Mouse (Mus musculus): ENCODE measurements around the gene Rasal2. TPM values are rescaled to one million over a fixed set of nuclear protein-coding genes. Genes with fewer than 3 reads are reported as not detected.

Rasal2 gene
- total RNA-seq, 2 experiments from 2014 or later: 13.5 to 14.3 TPM

DNA sequence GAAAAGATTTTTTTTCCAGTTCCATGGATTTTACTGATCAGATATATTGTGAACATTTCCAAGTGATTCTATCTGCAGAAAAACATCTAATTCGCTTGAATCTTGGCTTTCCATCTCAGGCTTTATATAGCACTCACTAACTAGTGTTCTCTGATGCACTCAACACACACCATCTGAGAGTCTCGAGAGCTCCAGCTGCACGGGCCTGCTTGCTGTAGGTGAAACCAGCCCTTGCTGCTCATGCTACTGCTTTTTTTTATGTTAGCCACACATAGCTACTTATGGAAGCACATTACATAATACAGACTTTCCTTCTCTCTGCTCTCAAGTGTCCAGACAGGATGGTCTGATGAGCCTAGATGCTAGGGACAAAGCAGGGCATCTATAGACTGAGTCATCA is 229.4 kb downstream of the Rasal2 start:
- intact Hi-C loops (cut with DNase I; ENCODE audit: low total_unique reads): no loop called here
- DNase-seq: no peak

DNA sequence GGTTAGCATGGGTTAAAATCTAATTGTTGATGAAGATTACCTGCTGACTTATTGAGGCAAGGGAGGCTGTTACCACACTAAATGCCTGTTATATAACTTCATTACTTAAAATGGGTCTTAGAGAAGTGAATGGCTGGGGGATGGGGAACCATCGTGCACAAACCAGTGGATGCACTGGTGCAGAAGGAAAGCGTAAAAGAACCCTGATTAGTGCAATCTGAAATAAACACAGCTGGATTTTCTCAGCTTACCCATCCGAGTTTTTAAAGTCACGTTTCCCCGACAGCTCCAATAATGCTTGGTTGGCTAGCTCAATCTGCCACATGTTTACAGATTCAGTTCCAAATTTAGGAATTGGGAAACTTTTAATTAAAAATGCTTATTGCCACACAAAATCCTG is 230.0 kb downstream of the Rasal2 start:
- intact Hi-C loops (cut with DNase I; ENCODE audit: low total_unique reads): no loop called here
- no peak for DNase-seq

DNA sequence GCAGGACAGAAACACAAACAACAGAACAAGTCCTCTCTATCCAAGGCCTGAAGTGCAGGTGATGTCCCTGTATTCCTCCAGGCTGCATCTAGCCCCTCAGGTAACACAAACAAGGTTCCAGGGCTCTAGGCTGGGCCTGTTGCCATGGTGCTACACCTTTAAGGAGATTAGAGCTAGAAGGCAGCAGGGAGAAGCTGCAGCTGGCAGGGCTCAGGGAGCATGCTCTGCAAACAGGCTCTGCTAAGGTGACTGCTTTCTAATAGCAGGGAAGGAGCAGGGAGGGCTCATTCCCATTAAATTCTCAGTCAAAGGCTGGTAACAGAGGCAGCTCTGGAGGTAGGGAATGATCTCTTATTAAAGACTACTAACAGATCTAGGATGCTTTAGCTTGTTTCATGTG is 231.3 kb downstream of the Rasal2 start:
- no peak for DNase-seq
- intact Hi-C loops (cut with DNase I; ENCODE audit: low total_unique reads): no loop called here

DNA sequence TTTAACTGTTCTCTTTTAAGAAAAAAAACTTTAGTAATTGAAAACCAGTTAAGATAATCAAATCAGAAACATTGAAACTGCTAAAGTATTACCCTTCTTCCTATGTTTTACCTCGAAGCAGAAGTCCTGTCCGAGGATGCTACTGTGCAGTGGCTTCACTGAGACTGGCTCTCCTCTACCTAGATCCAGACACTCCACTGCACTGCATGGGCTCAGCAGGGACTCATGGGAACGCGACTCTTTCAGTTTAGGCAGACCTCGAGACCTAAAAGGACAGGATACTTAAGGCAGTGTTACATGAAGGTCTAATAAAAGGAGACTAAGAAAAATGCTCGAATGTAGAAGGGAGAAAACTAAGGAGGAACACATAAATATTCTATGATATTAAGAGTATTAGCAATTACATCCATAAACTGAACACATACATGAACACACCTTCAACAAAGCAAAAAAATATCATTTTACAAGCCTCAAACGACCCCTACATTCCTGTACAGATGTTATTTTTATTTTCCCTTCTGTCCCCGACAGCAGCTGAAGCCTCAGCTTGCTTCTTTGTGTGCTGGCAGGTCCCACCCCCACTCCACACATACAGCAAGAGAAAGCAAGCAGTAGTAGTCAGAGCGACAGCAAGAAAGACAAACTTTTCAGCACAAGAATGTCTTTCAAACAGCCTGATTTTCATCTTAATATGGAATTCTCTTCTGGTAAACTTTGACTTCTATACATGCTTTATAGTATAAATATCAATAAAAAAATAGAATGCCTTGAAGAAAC is 233.2 kb downstream of the Rasal2 start:
- DNase-seq: no peak
- intact Hi-C loops (cut with DNase I; ENCODE audit: low total_unique reads): no loop called here

DNA sequence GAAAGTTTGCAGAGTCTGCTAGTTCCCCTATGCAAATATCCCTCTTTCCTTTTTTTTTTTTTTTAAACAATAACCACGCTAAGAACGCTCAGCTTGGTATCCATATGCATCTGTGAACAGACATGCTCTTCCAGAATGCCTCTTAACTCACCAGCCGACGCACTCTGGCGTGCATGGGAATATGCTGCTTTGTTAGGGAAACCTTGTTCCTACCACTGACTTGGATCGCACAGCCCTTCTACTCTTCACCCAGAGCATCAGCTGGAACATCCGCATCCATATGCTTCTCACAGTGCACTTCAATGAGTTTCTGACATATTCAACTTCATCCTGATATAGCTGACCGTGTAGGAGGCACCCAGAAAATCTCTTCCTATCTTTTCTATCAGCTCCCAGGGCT is 243.1 kb downstream of the Rasal2 start:
- DNase-seq: no peak
- intact Hi-C loops (cut with DNase I; ENCODE audit: low total_unique reads): no loop called here

DNA sequence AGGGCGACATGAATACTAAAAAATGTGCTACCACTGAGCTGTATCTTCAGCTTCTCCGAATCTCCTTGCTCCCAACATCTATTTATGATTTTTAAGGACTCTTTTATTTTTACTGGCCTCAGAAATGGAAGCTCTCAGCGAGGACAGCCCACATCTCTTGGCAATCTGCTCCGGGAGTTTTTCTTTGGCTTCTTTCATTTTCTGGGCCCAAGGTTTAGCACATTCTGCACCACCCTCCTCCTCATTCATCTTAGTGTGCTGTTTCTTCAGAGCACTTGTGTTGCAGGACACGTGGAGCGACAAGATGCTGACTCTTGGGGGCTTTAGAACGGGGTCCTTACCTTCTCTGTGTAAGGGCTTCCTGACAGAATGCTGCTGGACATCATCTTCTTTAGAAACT is 243.5 kb downstream of the Rasal2 start:
- intact Hi-C loops (cut with DNase I; ENCODE audit: low total_unique reads): no loop called here
- DNase-seq: no peak

DNA sequence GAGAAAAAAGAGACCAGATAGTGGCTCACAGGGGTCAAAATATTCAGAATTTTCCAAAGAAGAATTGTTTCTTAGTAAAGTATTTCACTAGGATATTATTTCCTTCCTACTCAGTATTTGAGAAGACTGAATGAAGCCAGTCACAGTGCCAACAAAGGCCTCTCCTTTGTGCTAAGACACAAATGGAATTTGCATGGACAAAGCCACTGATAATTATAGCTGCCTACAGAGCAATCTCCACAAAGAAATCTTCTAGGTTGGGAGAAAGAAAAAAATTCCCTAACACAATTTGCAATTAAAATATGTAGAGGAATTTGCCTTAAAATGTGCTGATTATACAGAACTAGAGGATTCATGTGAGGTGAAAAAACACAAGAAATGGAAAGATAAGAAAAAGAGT is 258.6 kb downstream of the Rasal2 start:
- DNase-seq: no peak
- intact Hi-C loops (cut with DNase I; ENCODE audit: low total_unique reads): no loop called here

DNA sequence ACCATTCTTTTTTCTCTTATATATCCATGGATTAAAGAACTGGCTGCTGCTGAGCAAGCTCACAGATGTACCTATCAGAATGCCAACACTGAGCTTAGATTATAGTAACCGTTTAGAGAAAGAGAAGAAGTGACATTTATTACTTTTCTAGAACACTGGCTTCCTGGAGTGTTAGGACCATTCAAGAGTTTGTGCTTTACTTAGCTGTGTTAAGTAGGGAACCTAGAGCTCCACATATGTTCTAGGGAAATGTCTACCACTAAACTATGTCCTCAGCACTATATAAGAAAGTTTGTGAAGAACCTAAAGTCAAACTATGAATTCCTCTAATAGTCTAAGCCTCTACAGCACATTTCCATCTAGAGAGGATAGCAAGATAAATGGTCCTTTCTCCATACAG is 262.3 kb downstream of the Rasal2 start:
- intact Hi-C loops (cut with DNase I; ENCODE audit: low total_unique reads): no loop called here
- no peak for DNase-seq

DNA sequence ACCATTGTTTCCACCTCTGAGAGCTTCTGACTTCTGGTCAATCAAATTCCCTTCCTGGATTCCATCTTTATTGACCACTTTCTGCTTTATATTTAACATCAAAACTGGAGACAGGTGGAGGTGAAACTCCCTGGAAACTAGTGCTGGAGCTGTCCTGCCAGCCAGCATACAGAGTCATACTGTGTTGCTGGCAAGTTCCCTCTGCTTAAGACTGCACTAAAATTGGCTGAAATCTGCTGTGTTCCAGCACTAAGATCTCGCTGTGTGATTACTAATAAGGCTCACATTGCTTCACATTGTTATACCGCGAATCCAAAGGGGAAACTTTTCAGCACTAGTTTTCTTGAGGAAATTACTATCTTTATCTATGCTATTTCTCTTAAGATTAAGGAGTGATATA is 267.8 kb downstream of the Rasal2 start:
- no peak for DNase-seq
- intact Hi-C loops (cut with DNase I; ENCODE audit: low total_unique reads): no loop called here

DNA sequence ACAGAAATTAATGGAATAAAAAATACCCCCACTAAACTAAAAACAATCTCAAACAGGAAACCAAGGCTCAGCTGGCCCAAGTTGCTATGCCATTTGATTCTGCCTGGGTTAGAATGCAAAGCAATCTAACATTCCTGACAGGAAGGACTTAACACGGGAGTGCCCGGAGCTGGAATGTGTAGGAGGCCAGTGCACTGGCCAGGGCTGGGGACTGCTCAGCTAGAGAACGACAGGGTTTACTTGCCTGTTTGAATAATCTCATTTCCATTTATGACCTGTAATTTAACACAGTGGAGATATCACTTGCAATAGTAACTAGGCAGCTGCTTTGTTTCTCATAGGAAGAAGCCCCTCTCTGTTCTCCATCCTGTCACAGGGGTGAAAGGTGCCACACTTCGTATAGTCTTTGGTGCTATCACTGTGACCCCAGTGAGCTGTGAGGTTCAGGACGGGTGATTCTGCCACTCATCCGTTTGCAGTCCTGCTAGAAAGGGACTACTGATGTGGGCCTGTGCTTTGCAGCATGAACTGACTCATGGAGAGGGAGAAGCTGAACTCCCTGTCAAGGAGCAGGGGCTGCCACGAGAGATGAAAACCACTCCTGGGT is 269.0 kb downstream of the Rasal2 start:
- intact Hi-C loops (cut with DNase I; ENCODE audit: low total_unique reads): no loop called here
- no peak for DNase-seq

DNA sequence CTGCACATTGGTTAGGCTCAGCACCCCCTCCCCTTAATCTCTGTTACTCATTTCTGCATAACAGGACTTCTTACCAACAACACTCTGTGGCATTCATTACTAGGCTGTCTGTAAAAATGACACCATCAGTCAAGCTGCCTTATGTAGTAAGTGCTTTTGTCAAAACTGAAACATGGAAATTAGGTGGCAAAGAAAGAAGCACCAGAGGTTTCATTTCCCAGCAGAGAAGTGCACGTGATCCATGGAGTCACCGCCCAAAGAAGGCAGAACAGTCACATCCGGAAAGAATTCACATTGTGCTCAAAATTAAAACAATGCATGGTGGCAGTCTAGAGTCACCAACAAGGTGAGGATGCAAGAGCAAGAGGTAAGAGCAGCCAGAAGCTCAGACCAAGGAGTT is 271.4 kb downstream of the Rasal2 start:
- DNase-seq: no peak
- intact Hi-C loops (cut with DNase I; ENCODE audit: low total_unique reads): no loop called here

DNA sequence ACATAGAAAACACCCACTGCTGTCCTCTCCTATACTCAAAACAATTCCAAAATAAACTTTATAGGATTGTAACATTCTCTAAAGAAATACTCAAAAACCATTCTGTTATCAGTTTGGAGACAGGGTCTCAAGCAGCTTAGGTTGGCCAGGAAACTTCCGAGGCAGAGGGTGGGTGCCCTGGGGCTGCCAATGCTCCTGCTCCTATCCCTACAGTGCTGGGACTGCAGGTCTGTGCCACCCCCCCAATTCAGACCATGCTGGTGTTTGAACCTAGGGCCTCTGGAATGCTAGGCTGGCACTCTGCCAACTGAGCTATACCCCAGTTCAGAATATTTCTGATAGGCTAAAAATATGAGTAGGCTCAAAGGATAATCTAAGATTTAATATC is 274.5 kb downstream of the Rasal2 start:
- intact Hi-C loops (cut with DNase I; ENCODE audit: low total_unique reads): no loop called here
- DNase-seq: no peak

DNA sequence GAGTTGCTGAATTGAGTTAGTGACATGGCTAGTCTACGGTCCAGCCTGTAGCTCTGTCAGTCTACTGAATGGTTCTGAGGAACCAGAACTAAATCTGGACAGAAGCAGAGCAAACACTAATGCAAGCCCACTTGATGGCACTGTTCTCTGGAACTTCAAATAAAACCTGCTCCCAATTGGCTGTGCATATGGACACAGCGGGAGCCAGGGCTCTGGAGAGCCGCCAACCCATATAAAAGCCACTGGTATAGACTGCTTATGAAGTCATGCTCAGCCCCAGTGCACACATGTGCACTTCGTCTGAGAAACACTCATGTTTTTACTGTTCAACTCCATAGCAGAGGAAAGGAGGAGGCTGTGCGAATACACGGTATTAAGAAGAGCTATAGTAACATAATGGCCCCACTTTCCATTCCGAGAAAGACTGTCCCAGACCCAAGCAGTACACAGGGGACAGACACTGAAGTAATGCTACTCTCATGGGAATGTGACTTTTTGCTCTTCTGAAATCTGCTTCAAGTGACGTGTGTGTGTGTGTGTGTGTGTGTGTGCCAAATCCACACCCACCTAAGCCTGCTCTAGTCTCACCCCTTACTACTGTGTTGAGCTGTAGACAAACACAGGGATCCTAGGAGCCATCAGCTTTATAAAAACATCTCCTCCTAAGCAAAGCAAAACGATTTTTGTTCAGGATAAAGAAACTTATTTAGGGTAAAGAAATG is 275.1 kb downstream of the Rasal2 start:
- no peak for DNase-seq
- intact Hi-C loops (cut with DNase I; ENCODE audit: low total_unique reads): no loop called here

DNA sequence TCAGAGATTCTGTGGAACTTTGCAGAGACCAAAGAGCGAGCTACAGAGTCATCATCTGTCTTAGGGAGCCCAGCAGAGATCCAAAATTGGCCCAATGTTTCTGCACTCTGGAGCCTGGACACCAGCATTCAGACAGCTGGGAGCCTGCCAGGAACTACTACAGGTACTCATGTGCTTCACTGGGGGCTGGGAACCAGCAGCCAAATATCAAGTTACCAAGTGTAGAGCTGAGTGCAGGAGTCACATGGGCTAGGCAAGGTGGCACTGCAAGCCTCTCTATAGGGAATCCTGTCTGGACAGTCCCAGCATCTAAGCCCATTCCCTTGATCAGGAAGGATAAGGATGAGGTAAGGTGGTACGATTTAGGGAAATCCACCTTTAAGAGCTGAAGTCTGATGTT is 284.2 kb downstream of the Rasal2 start:
- intact Hi-C loops (cut with DNase I; ENCODE audit: low total_unique reads): no loop called here
- no peak for DNase-seq

DNA sequence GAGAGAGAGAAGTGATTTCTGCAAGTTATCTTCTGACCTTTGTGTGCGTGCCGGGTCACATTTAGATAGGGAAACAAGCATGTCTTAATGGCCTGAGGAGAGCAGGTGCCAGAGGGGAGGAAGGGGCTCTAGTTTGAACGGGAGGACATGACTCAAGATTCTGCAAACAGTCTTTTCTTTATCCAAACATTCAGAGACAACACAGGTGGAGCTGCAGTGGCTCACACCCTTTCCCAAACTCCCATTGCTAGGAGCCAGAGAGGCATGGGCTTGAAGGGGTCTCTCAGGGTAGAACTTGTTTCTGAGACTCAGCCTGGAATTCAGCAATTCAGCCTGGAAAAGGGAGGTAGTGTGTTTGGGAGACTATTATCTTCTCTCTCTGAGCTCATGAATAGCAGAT is 288.6 kb downstream of the Rasal2 start:
- no peak for DNase-seq

DNA sequence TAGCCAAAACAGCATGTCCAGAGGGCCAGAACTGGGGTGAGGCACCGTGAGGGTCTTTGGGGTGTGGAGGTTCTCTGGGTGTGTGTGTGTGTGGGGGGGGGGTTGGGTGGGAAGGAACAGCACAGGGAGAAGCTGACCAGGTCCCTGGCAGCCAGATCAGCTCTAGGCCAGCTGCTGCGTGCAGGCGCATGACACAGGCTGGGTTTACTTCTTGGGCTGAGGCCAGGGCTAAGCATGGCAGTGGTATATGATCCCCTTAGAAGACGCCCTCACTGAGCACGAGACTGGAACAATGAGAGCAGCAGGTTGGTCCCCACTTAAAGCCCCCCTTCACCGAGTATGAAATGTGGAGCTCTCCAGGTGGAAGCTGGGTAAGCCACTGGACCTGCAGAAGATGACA is 293.2 kb downstream of the Rasal2 start:
- peak; percentile 13 for DNase-seq
- intact Hi-C loops (cut with DNase I; ENCODE audit: low total_unique reads): no loop called here

More for the DNA sequence above, 288.6 kb downstream of the Rasal2 start:
- intact Hi-C loops (cut with DNase I; ENCODE audit: low total_unique reads): no loop called here

DNA sequence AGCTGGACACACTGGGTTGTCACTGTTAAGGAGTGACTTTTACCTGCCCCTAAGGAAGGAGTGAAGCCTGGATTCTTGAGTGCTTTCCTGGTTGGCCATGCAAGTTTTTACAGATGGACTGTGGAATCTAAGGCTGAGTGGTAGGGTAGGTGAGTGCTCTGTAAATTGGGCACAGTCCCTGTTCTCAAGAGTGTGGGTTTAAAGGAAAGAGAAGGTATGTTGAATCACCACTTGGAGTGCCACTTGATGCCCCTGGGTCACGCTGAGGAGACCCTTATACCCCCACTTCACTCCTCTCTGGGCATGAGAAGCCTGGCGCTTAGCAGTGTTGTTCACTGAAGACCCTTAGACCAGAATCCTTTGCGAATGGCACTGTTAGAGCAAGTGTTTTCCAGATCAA is 295.0 kb downstream of the Rasal2 start:
- no peak for DNase-seq
- intact Hi-C loops (cut with DNase I; ENCODE audit: low total_unique reads): no loop called here

DNA sequence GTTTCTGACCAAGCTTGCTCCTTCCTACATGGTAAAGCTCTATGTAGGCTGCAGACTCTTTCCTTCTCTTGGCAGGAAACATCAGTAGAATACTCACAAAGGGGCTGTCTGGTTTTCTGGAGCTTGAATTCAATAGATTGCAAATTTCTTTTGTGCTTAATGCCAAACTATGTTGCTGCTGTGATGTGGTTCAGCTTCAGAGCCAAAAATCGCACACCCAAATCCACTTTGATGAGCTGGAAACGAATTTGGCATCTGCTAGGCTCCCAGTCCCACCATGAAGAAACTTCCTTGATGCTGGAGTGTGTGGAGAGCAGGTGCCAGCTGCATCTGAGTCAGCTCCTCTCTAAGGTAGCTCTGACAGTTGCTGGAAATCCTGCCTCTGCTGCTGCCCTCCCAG is 297.9 kb downstream of the Rasal2 start:
- intact Hi-C loops (cut with DNase I; ENCODE audit: low total_unique reads): no loop called here
- DNase-seq: no peak

DNA sequence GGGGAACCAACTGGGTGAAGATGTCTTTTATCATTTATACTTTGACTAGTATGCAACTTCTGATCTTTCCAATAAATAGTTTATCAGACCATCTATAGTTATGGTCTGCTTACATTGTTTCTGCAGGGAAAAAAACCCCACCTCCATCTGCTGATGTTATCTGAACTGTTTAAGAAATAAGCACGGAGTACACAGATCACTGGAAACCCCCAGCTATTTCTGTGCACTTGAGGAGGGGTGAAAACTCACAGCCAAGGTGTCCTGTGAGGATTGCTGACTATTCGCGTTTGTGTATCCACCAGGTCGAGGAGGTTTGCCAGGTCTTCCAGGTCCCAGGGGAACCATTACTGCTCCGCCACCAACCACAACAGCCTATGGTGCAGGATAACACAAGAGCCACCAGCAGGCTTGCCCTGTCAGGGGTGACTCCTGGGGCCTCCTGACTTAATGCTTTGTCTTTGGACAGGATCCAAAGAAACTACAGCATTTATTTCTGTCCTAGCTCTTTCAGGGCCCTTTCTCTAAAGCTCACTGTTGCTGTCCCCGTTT is 302.0 kb downstream of the Rasal2 start:
- no peak for DNase-seq
- intact Hi-C loops (cut with DNase I; ENCODE audit: low total_unique reads): no loop called here

DNA sequence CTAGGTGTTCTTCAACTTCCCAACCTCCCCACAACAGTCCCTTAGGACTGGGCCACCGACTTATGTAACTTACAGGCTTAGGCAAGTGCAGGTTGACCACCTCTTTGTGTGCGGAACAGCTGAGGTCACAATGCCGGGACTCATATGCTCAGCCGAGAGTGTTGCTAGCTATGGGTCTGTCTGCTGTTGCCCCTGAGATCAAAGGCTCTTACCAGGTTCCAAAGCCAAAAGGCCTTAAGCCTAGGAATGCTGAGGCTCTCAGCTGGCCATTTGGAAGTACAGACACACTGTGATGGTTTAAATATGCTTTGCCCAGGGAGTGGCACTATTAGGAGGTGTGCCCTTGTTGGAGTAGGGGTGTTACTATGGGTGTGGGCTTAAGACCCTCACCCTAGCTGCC is 303.8 kb downstream of the Rasal2 start, which contains the start of gene Tex35:
Tex35 (minus strand) TSS at position 101 of the 400 bp plus-strand sequence.
- no peak for DNase-seq
- intact Hi-C loops (cut with DNase I; ENCODE audit: low total_unique reads): no loop called here
